Mouse (Mus musculus) olfactory bulb, adult 2 months (tissue): ENCODE data around the gene Pth2. TPM values are rescaled to one million over a fixed set of nuclear protein-coding genes. Genes with fewer than 3 reads are reported as not detected.
"Not testable (repeated sequence)": the region's sequence is repeated elsewhere in the genome, so short reads cannot be mapped to it uniquely, and the experiment has no call there.

Experiments used
- H3K27ac ChIP-seq: fragments of 200-500 bp; 2 replicates; pipeline ENCODE4 v1.5.1; 2012; ENCODE audit warnings: low read depth, low read length; ENCODE audit not compliant: insufficient read depth
- H3K4me1 ChIP-seq: fragments of 200-500 bp; 2 replicates; pipeline ENCODE4 v1.6.1; 2012; ENCODE audit warnings: low read length; ENCODE audit not compliant: control insufficient read depth, insufficient read depth
- H3K4me3 ChIP-seq: fragments of 200-500 bp; 2 replicates; pipeline ENCODE4 v1.5.1; 2012; ENCODE audit warnings: mild to moderate bottlenecking, low read depth, low read length, moderate library complexity; ENCODE audit not compliant: insufficient read depth
- CTCF ChIP-seq: fragments of 200-500 bp; IDR thresholded peaks from 2 replicates; pipeline ENCODE4 v1.5.1; 2012; ENCODE audit warnings: low read depth, mild to moderate bottlenecking, low read length, moderate library complexity; ENCODE audit not compliant: insufficient read depth
- POLR2A ChIP-seq: fragments of 200-500 bp; IDR thresholded peaks from 2 replicates; pipeline ENCODE4 v1.6.1; 2012; ENCODE audit warnings: mild to moderate bottlenecking, low read depth, low read length, moderate library complexity; ENCODE audit not compliant: insufficient read depth
- WGBS: fragments of 180-500 bp; shearing (Covaris S2); methylation state at CpG from one replicate; pipeline ENCODE4 v1.1.7; 2018; 5-methylcytosine and 5-hydroxymethylcytosine counted together
- polyA plus RNA-seq: library from polyadenylated mRNA; stranded (reverse); fragments of >200 nt; gene quantifications from 2 replicates; pipeline ENCODE4 v1.2.4, GENCODE M21; 2012; ENCODE audit warnings: low replicate concordance; ENCODE audit not compliant: missing spikeins, insufficient read depth, insufficient read length

Pth2 gene
- polyA plus RNA-seq, 1 experiment, result not detected

GRCm38 (mm10) chr7:45151303-45151702 lies 29.5 kb upstream of the Pth2 start:
- 41% methylated on average over 11 of the region's 11 CpGs for WGBS
- Histone ChIP-seq H3K4me1 (peaks cover 4% of the 10 kb centered on the region; the same call in 1 of the 2 replicates), H3K27ac (no peak overlapping the region), H3K4me3 (no peak overlapping the region)
- TF ChIP-seq POLR2A, result no peak
- TF ChIP-seq CTCF, result no peak

- not testable (repeated sequence) for H3K4me3 ChIP-seq, H3K4me1 ChIP-seq, H3K27ac ChIP-seq
- 94% methylated on average over 2 of the region's 2 CpGs for whole genome bisulfite sequencing
Observed at GRCm38 (mm10) chr7:45153052-45153451, 27.7 kb upstream of the Pth2 start.

- 2% methylated on average over 5 of the region's 5 CpGs for WGBS
- no peak for TF ChIP-seq CTCF
- no peak for TF ChIP-seq POLR2A
- H3K4me3 ChIP-seq, result peak overlapping the region; percentile 77
Observed at GRCm38 (mm10) chr7:45153586-45153985, 27.2 kb upstream of the Pth2 start.

GRCm38 (mm10) chr7:45154096-45154992 lies 26.5 kb upstream of the Pth2 start, which contains the start of the genes Pih1d1 and Aldh16a1:
Gene Pih1d1, plus strand, starts transcription at chr7:45154303.
Gene Aldh16a1, minus strand, starts transcription at chr7:45154584.
- H3K27ac ChIP-seq, result peak within 1 kb of the TSS; percentile 92
- H3K4me1 ChIP-seq, result peaks cover 4% of the 10 kb centered on the region; the same call in 1 of the 2 replicates
- TF ChIP-seq POLR2A, result peak; percentile 99
- TF ChIP-seq CTCF, result peak; percentile 51; the same call in 1 of the 2 replicates
- H3K4me3 ChIP-seq, result peak within 1 kb of the TSS; percentile 77
- 3% methylated on average over 69 of the region's 69 CpGs for WGBS

More at GRCm38 (mm10) chr7:45153586-45153985, 27.2 kb upstream of the Pth2 start:
- peaks cover 4% of the 10 kb centered on the region; the same call in 1 of the 2 replicates for H3K4me1 ChIP-seq
- H3K27ac ChIP-seq, result peak overlapping the region; percentile 76

- Histone ChIP-seq H3K27ac (no peak overlapping the region), H3K4me1 (peaks cover 4% of the 10 kb centered on the region; the same call in 1 of the 2 replicates), H3K4me3 (0 out of 2 replicates have a peak overlapping the region, but pooled peaks have one; percentile 8)
- no peak for TF ChIP-seq POLR2A
- TF ChIP-seq CTCF, result no peak
- WGBS, result 73% methylated on average over 12 of the region's 12 CpGs
Observed at GRCm38 (mm10) chr7:45154993-45155514, 25.7 kb upstream of the Pth2 start.

GRCm38 (mm10) chr7:45155590-45155989 lies 25.2 kb upstream of the Pth2 start:
- no peak overlapping the region for H3K27ac ChIP-seq
- TF ChIP-seq POLR2A, result no peak
- no peak for TF ChIP-seq CTCF
- peaks cover 4% of the 10 kb centered on the region; the same call in 1 of the 2 replicates for H3K4me1 ChIP-seq
- no peak overlapping the region for H3K4me3 ChIP-seq
- WGBS, result 88% methylated on average over 9 of the region's 9 CpGs

GRCm38 (mm10) chr7:45156206-45156605 lies 24.6 kb upstream of the Pth2 start:
- Histone ChIP-seq H3K4me3 (no peak overlapping the region), H3K4me1 (peaks cover 4% of the 10 kb centered on the region; the same call in 1 of the 2 replicates), H3K27ac (no peak overlapping the region)
- 92% methylated on average over 15 of the region's 15 CpGs for WGBS
- TF ChIP-seq POLR2A, result no peak
- no peak for TF ChIP-seq CTCF

GRCm38 (mm10) chr7:45157459-45157858 lies 23.3 kb upstream of the Pth2 start:
- H3K4me1 ChIP-seq, result peaks cover 9% of the 10 kb centered on the region
- 87% methylated on average over 14 of the region's 14 CpGs for WGBS
- TF ChIP-seq POLR2A, result no peak
- TF ChIP-seq CTCF, result no peak
- H3K27ac ChIP-seq, result no peak overlapping the region
- no peak overlapping the region for H3K4me3 ChIP-seq

GRCm38 (mm10) chr7:45158991-45159390 lies 21.8 kb upstream of the Pth2 start:
- TF ChIP-seq CTCF (no peak), POLR2A (no peak)
- 98% methylated on average over 6 of the region's 6 CpGs for WGBS
- Histone ChIP-seq H3K27ac (no peak overlapping the region), H3K4me1 (peaks cover 11% of the 10 kb centered on the region), H3K4me3 (no peak overlapping the region)
